Mouse (Mus musculus) embryonic fibroblast, embryonic 13.5 days (primary cell): ENCODE data around the gene Gjb3.

Experiments used
- CTCF ChIP-seq: IDR thresholded peaks from 2 replicates; pipeline ENCODE4 v1.5.1; 2011; ENCODE audit warnings: mild to moderate bottlenecking, control low read depth, low read length, moderate library complexity, borderline replicate concordance; ENCODE audit not compliant: insufficient read depth
- POLR2A ChIP-seq: IDR thresholded peaks from 2 replicates; pipeline ENCODE4 v1.6.1; 2011; ENCODE audit warnings: low read depth, mild to moderate bottlenecking, control low read depth, low read length, moderate library complexity

- TF ChIP-seq POLR2A, result no peak
- no peak for TF ChIP-seq CTCF
Measured at GRCm38 (mm10) chr4:127370447-127370846, 39.8 kb upstream of the Gjb3 start.
